Mouse (Mus musculus): Measurements from ENCODE around the gene Cttnbp2nl. TPM values are rescaled to one million over a fixed set of nuclear protein-coding genes. Genes with fewer than 3 reads are reported as not detected.

Gene Cttnbp2nl
- polyA plus RNA-seq, 1 experiment from 2014 or later: 82.1 TPM

- no peaks in the 10 kb centered on the region for H3K4me1 ChIP-seq (ENCODE audit: insufficient read depth, low read depth, low read length)
- ATAC-seq (no peak), DNase-seq (ENCODE audit: low spot score) (no peak)
- TF ChIP-seq CTCF (IDR thresholded peaks at IDR 0.05) (no peak), EP300 (IDR thresholded peaks at IDR 0.05) (no peak)
- no peaks in the 10 kb centered on the region for H3K27me3 ChIP-seq (replicated peaks; ENCODE audit: insufficient read depth, low read length)
- H3K4me3 ChIP-seq (ENCODE audit: low read depth, low read length): no peak overlapping the region
- H3K27ac ChIP-seq (ENCODE audit: low read length): no peak overlapping the region
- H3K4me2 ChIP-seq (replicated peaks; ENCODE audit: low read depth, low read length): no peak overlapping the region
- no peak overlapping the region for H3K9ac ChIP-seq (replicated peaks; ENCODE audit: low read depth)
- H3K9me3 ChIP-seq (ENCODE audit: low read length): no peaks in the 10 kb centered on the region
- H3K36me3 ChIP-seq (ENCODE audit: insufficient read depth, low read length): peaks cover 7% of the 10 kb centered on the region; the same call in 1 of the 2 replicates
- 89% methylated on average over 3 of the region's 3 CpGs for WGBS
Observed at GRCm38 (mm10) chr3:104954137-104954536, 98.8 kb downstream of the Cttnbp2nl start.

DNA sequence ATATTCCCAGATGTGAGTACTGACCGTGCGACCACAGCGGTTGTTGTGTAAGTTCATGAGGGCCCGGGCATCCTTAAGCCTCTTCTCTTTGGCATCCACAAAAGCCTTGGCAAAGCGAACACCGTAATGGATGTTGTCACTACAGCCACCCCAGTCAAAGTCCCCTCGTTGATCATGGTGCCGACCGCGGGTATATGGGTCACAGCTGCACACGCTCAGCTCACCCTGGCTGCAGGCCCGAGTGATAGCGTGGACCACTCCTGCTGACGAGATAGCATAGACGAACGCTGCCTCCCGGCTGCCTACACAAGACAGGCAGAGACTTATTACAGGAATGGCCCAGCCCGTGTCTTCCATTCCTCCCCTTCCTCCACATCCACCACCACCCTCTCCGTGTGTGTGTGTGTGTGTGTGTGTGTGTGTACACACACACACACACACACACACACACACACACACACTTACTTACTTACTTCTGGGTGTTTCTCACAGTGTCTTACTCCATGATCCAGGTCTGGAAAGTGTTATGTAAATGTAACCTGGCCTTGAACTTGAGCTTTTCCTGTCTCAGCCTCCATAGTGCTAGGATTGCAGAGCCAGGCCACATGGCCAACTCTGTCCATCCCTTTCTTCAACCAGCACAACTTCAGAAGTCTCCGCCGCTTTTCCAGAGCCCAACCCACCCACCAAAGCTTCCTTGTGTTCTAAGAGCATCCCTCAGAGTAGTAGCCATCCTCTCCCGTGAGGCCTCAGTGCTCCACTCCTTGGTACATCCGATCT is 99.9 kb downstream of the Cttnbp2nl start:
- Histone ChIP-seq H3K9me3 (ENCODE audit: low read length) (no peaks in the 10 kb centered on the region), H3K36me3 (ENCODE audit: insufficient read depth, low read length) (peaks cover 7% of the 10 kb centered on the region; the same call in 1 of the 2 replicates), H3K9ac (replicated peaks; ENCODE audit: low read depth) (no peak overlapping the region), H3K27ac (ENCODE audit: low read length) (no peak overlapping the region), H3K4me1 (ENCODE audit: insufficient read depth, low read depth, low read length) (no peaks in the 10 kb centered on the region), H3K4me3 (ENCODE audit: low read depth, low read length) (no peak overlapping the region), H3K27me3 (replicated peaks; ENCODE audit: insufficient read depth, low read length) (no peaks in the 10 kb centered on the region), H3K4me2 (replicated peaks; ENCODE audit: low read depth, low read length) (no peak overlapping the region)
- no peak for TF ChIP-seq EP300 (IDR thresholded peaks at IDR 0.05)
- no peak for TF ChIP-seq CTCF (IDR thresholded peaks at IDR 0.05)
- ATAC-seq: no peak
- no peak for DNase-seq (ENCODE audit: low spot score)
- WGBS: 78% methylated on average over 22 of the region's 23 CpGs

Other genes starting within 250 kb of the Cttnbp2nl start
- gene Mov10, start 234.6 kb downstream of the Cttnbp2nl start, polyA plus RNA-seq (2015; fragmentation: Nextera tagmentation; extraction: Ambion mirVana): 22.2 and 28.8 TPM in 2 replicates
- 28.4 and 32.9 TPM in 2 replicates for gene St7l, start 189.1 kb downstream of the Cttnbp2nl start, polyA plus RNA-seq (2015; fragmentation: Nextera tagmentation; extraction: Ambion mirVana)
- 110 and 119 TPM in 2 replicates for gene Capza1, start 188.6 kb downstream of the Cttnbp2nl start, polyA plus RNA-seq (2015; fragmentation: Nextera tagmentation; extraction: Ambion mirVana)
- 0.44 and 0.88 TPM in 2 replicates for gene Wnt2b, start 91.2 kb downstream of the Cttnbp2nl start, polyA plus RNA-seq (2015; fragmentation: Nextera tagmentation; extraction: Ambion mirVana)
- gene 4930564D02Rik, start 13.7 kb upstream of the Cttnbp2nl start, polyA plus RNA-seq (2015; fragmentation: Nextera tagmentation; extraction: Ambion mirVana): not detected in 2 replicates

Data from lung, postnatal 0 days (tissue).